Mouse (Mus musculus) left cerebral cortex, postnatal 25 days (tissue): ENCODE results near the gene Mthfd1. TPM values are rescaled to one million over a fixed set of nuclear protein-coding genes. Genes with fewer than 3 reads are reported as not detected.

Experiments used
- DNase-seq, 2 experiments: peaks; one replicate each; pipeline ENCODE4 v3.0.0; 2022; ENCODE audit warnings: low spot score in 2 of 2, mixed read lengths in 1 of 2
- intact Hi-C: fragments of 180-260 bp; cut with DNase I; formaldehyde crosslinking; loops from one replicate; pipeline ENCODE4 v1.15.1; 2025
- total RNA-seq, 2 experiments: library from RNA; stranded (reverse); gene quantifications; 2 replicates each; pipeline ENCODE4 v1.2.3; 2021

The Mthfd1 gene
- total RNA-seq, 2 experiments from 2014 or later: 34.4 to 36.1 TPM

GRCm38 (mm10) chr12:76328567-76329354 is 73.7 kb downstream of the Mthfd1 start:
- intact Hi-C loops: loop anchor here (5.0 kb wide), 1 partner anchor 46 kb away; no protein-coding TSS in a partner anchor

GRCm38 (mm10) chr12:76333688-76334087 is 78.6 kb downstream of the Mthfd1 start:
- intact Hi-C loops: no loop called here
- DNase-seq: no peak

More at GRCm38 (mm10) chr12:76328567-76329354, 73.7 kb downstream of the Mthfd1 start:
- no peak for DNase-seq

GRCm38 (mm10) chr12:76335641-76336040 is 80.5 kb downstream of the Mthfd1 start:
- intact Hi-C loops: no loop called here
- DNase-seq: no peak

- intact Hi-C loops: no loop called here
- no peak for DNase-seq
These were observed 81.2 kb downstream of the Mthfd1 start for GRCm38 (mm10) chr12:76336111-76336965.

GRCm38 (mm10) chr12:76341080-76341479 is 86.0 kb downstream of the Mthfd1 start:
- intact Hi-C loops: loop anchor here (2.0 to 5.0 kb wide), 5 partner anchors 48 to 554 kb away; no protein-coding TSS in a partner anchor
- DNase-seq: peak; percentile 75 to 82

- DNase-seq: no peak
- intact Hi-C loops: no loop called here
These were observed 90.8 kb downstream of the Mthfd1 start for GRCm38 (mm10) chr12:76345759-76346455.

GRCm38 (mm10) chr12:76349680-76350220 is 94.7 kb downstream of the Mthfd1 start:
- intact Hi-C loops: no loop called here
- DNase-seq: no peak

- no peak for DNase-seq
- intact Hi-C loops: no loop called here
These were observed 105.8 kb downstream of the Mthfd1 start for GRCm38 (mm10) chr12:76360868-76361267.

GRCm38 (mm10) chr12:76361405-76362302 is 106.6 kb downstream of the Mthfd1 start:
- no peak for DNase-seq
- intact Hi-C loops: no loop called here

- intact Hi-C loops: no loop called here
- DNase-seq: no peak
These were observed 107.2 kb downstream of the Mthfd1 start for GRCm38 (mm10) chr12:76362303-76362676.

- DNase-seq: no peak
- intact Hi-C loops: loop anchor here (5.0 kb wide), 1 partner anchor 181 kb away; no protein-coding TSS in a partner anchor
These were observed 111.2 kb downstream of the Mthfd1 start for GRCm38 (mm10) chr12:76366276-76366675.

- intact Hi-C loops: loop anchor here (5.0 kb wide), 1 partner anchor 180 kb away; no protein-coding TSS in a partner anchor
- DNase-seq: peak in 1 of 2 experiments; percentile 16
These were observed 112.2 kb downstream of the Mthfd1 start for GRCm38 (mm10) chr12:76367096-76367995.

- no peak for DNase-seq
- intact Hi-C loops: loop anchor here (2.0 to 5.0 kb wide), 2 partner anchors 97 to 179 kb away; no protein-coding TSS in a partner anchor
These were observed 113.2 kb downstream of the Mthfd1 start for GRCm38 (mm10) chr12:76368201-76368789.

GRCm38 (mm10) chr12:76368790-76369205 is 113.7 kb downstream of the Mthfd1 start:
- intact Hi-C loops: loop anchor here (1.0 to 5.0 kb wide), 3 partner anchors 36 to 179 kb away; partner anchors contain the start of gene Hspa2
- no peak for DNase-seq
